Mouse (Mus musculus): ENCODE measurements around the gene Npas2.

The Npas2 gene

GRCm38 (mm10) chr1:39408123-39408522, 214.6 kb downstream of the Npas2 start:
- no peak for DNase-seq (ENCODE audit: low read depth in 1 of 2, low spot score in 2 of 2)

GRCm38 (mm10) chr1:39408668-39409067, 215.1 kb downstream of the Npas2 start:
- DNase-seq (ENCODE audit: low read depth in 1 of 2, low spot score in 2 of 2) = no peak

- DNase-seq (ENCODE audit: low read depth in 1 of 2, low spot score in 2 of 2) = no peak
These were observed 216.7 kb downstream of the Npas2 start for GRCm38 (mm10) chr1:39410085-39410821.

Measured in monocyte, adult 2 months (primary cell).